Mouse (Mus musculus): ENCODE results near the gene Rps6ka2.
A peak's percentile ranks its signal among the peaks of the same experiment; 100 is the strongest.

Rps6ka2 gene

GRCm38 (mm10) chr17:7219044-7219718 lies 49.3 kb downstream of the Rps6ka2 start:
- DNase-seq (ENCODE audit: low spot score in 2 of 2): peak in 1 of 2 experiments; percentile 10

DNA sequence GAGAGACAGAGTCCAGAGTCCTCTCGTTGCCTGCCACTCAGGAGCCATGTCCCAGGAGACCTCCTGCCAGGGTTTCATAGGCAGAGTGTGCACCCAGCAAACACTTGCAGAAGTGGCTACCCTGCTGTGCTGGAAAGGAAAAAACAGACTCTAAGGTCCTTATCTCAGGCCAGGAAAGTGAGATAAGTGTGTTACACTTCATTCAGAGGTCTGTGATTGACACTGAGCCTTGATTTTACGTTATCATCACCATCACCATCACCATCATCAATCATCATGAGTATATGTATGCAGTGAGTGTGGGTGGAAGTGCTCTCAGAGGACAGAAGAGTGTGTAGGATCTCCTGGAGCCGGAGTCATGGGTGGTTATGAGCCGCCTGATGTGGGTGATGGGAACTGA lies 51.4 kb downstream of the Rps6ka2 start:
- DNase-seq (ENCODE audit: low spot score in 2 of 2): no peak

- DNase-seq (ENCODE audit: low spot score in 2 of 2): no peak
Measured at GRCm38 (mm10) chr17:7222198-7222597, 52.3 kb downstream of the Rps6ka2 start.

DNA sequence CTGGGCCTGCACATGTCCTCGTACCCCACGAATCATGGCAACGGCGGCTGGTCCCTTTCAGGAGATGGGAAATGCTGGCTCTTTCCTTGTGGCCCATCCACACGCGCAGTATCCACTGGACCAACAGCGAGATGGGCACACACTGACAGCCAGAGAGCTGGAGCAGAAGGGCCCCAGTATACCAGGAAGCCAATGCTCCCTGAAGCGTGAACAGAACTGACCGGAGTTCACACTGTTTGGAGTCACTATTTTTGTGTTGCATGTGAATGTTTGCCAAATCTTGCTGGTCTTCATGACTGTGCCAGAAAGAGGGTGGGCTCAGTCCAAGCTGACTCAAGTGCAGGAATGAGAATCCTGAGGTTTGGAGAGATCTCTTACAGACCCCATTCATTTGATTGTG lies 58.6 kb downstream of the Rps6ka2 start:
- no peak for DNase-seq (ENCODE audit: low spot score in 2 of 2)

DNA sequence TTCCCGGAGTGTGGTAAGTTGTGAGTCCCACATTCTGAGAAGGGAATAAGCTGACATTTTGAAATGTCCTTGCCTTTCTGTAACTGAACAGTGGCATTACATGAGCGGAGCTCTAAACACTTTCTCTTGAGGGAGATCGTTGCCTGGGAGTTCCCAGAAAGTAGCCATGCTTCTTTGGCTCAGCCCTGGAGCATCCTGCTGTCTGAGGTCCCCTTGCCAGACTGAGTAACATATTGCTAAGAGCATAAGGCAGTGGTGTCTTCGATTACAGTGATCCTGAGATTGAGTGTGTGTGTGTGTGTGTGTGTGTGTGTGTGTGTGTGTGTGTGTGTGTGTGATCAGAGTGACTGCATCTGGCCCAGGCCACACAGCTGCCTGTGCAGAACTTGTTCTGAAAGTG lies 61.4 kb downstream of the Rps6ka2 start:
- no peak for DNase-seq (ENCODE audit: low spot score in 2 of 2)

GRCm38 (mm10) chr17:7231790-7232189 lies 61.9 kb downstream of the Rps6ka2 start:
- DNase-seq (ENCODE audit: low spot score in 2 of 2): no peak

DNA sequence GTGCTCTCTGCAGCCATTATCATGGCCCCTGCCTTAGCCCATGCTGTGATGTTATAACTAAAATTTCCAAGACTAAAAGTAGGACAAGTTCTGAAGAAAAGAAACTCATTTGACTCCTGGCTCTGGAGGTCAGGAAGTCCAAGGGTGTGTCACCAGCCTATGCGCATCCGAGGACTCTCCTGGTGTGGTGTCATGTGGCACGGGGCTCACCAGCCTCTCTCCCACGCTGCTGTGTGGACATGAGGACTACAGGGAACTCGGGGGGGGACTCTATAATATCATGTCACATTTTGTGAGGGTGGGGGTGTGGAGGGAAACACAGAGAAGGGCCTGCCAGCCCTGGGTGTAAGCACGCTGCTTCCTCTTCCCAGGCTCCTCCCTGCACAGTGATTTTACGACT lies 62.5 kb downstream of the Rps6ka2 start:
- DNase-seq (ENCODE audit: low spot score in 2 of 2): no peak

GRCm38 (mm10) chr17:7233197-7233596 lies 63.3 kb downstream of the Rps6ka2 start:
- DNase-seq (ENCODE audit: low spot score in 2 of 2): peak; percentile 48 to 64

DNA sequence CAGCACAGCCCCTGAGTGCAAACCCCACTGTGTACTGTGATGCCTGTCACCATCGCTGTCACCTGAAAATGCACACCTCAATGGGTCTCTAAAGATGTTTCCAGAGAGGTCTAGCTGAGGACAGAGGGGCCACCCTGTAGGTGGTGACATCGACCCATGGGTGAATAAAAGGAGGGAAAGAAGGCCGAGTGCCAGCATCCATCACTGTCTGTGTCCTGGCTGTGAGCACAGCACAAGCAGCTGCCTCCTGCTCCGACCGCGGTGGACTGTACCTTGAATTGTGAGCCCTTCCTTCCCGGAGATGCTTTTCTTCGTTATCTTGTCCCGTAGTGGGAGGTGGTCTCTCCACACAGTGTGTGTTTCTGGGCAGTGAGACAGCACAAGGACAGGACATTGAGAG lies 67.8 kb downstream of the Rps6ka2 start:
- DNase-seq (ENCODE audit: low spot score in 2 of 2): no peak

- DNase-seq (ENCODE audit: low spot score in 2 of 2): no peak
Measured at GRCm38 (mm10) chr17:7238766-7239165, 68.9 kb downstream of the Rps6ka2 start.

DNA sequence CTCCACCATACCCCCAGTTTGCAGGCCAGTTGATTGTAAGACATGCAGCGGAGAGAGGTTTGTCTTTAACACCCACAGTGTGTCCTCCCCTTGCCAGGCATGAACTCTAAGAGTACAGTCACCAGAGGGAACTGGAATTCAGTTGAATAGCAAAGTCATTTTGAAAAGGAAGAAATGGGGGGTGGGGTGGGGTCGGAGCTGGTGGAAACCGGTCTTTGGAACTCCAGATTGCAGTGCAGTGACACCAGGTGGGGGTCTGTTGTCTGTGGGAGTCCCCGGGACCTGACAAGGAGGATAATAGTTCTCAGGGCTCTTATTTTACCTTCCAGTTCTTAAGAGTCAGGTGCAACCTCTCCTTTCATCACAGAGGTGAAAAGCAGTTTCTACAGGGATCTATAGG lies 70.6 kb downstream of the Rps6ka2 start:
- no peak for DNase-seq (ENCODE audit: low spot score in 2 of 2)

DNA sequence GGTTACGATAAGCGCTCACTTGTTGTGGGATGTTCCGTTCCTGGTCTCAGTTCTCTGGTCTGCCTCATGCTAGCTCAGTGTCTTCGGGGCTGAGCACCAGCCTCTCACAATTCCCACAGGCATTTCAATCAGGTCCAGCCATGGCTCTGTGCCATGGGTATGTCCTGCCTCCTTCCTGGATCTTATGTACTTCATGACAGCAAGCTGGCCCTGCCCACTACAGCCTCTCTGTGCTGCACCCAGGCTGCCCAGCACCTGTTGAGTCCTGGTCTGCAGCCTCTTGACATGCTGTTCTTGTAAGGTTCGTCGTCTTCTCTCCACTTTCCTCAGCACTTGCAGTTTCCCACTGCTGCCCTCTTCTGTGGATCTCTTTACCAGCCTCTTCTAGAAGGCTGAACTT lies 75.2 kb downstream of the Rps6ka2 start:
- DNase-seq (ENCODE audit: low spot score in 2 of 2): no peak

DNA sequence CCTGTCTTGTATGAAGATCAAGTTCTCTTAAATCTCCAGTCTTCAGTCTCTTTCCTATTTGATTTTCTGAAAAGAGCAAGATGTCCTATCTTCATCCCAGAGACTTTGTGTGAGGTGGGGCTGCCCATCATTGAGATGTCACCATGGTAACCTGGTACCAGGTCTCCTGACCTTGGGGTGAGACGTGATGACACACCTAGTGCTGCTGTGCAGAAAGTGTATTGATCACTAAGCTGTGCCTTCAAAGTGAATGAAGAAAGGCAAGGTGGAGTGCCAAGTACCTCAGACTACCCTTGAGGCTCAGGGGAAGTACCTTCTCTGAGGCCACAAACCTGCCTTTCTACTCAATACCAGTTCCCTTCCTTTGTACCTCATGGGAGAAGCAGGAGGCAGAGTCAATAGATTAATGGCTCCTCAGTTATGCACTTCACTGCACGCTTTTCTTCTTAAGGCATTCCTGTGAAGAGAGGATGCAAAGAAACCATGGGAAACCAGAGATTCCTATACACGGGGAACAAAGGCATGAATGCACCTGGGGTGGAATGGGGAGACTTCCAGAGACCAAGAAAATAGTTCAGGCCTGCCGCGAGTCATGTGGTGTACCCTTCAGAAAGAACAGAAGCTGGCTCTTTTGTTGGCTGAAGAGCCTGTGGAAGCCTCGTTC lies 77.1 kb downstream of the Rps6ka2 start:
- no peak for DNase-seq (ENCODE audit: low spot score in 2 of 2)

DNA sequence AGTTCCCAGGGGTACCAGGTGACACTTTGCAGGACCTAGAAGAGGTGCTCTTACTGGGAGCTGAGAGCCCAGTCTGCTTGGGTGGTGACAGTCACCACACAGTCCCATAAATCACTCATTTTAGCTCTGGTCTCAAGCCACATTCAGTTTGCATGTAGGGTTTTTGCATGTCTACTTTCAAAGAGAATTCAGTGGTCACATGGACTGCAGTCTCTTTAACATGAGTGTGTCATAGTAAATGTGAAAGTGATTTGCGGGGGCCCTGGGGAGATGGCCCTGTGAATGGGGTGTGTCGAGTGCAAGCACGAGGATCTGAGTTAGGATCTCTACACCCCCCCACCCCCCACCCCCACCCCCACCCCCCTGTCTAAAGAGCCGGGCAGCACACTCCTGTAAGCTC lies 80.5 kb downstream of the Rps6ka2 start:
- DNase-seq (ENCODE audit: low spot score in 2 of 2): no peak

DNA sequence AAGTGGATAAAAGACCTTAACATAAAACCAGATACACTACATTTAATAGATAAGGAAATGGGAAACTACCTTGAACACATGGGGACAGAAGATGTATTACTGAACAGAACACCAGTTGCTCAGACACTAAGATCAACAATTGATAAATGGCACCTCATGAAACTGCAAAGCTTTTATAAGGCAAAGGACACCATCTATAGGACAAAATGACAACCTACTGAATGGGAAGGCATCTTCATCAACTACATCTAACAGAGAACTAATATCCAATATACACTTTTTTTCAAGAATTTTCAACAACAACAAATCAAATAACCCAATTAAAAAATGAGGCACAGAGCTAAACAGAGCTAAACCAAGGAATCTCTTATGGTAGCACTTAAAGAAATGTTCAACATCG lies 87.3 kb downstream of the Rps6ka2 start:
- DNase-seq (ENCODE audit: low spot score in 2 of 2): no peak

- DNase-seq (ENCODE audit: low spot score in 2 of 2): peak in 1 of 2 experiments; percentile 28
Measured at GRCm38 (mm10) chr17:7258748-7259359, 88.9 kb downstream of the Rps6ka2 start.

DNA sequence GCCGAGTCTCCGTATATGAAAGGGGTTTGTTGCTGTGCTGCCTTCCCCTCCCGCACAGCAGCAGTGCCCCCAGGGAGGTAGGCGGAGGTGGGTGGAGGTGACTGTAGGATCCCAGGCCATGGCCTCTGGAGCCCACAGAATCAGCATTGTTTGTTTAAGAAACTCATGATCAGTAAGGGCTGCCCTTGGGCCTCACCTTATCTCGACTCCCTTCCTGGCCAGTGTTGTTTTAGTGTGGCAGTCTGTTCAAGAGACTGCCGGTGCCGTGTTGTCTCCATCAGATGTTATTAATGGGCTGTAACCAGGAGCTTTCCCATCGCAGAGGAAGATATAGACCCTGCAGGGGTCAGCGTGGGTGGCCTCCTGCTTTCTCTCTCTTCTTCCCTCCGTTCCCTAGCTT lies 90.4 kb downstream of the Rps6ka2 start:
- DNase-seq (ENCODE audit: low spot score in 2 of 2): no peak

DNA sequence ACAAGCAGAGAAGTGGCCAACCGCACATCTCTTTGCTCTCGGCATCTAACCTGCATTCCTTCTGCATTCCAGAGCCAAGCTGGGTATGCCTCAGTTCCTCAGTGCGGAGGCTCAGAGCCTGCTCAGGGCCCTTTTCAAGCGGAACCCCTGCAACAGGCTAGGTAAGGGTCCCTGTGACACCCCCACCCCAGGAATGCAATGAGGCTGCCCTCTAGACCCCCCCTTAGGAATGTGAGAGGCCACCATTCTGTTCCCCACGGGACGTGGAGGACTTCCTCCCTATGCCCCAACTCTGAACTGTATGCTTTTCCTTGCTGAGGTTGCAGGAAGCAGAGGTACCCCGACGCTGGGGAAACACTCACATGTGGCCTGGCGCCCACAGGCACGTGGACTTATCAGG lies 92.1 kb downstream of the Rps6ka2 start:
- DNase-seq (ENCODE audit: low spot score in 2 of 2): no peak

DNA sequence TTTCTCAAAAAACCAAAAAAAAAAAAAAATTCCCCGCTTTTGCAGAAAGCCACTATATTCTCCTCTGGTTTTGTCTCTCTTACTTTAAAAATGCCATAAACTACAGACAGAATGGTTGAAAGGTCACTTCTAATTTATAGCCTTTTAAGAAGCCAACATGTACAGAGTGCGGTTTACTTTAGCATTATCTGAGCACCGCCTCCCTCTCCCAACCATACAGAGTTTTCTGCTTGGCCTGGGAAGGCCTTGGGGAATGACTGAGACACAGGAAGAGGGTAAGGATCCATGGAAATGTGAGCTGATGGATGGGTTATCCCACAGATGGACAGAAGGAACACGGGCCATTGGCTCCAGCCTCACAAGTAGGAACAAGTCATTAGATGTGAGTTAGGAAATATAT lies 92.7 kb downstream of the Rps6ka2 start:
- no peak for DNase-seq (ENCODE audit: low spot score in 2 of 2)

DNA sequence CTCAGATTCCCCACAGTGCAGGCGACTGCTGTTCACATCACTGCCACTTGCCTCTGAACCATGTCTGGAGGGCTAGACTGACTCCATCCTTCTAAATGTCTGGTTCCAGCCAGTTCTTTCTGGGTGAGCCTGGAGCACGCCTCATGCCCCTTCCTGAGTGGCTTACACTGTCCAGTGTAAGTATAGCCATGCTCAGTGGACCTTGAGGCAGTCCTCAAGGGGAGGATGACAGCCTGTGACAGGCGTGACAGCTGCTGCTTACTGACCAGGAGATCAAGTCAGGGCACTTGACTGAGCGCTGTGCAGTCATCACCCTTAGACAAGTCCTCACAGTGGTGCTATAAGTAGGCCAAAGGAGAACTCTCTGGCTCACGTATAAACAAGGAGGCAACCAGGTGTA lies 94.7 kb downstream of the Rps6ka2 start:
- DNase-seq (ENCODE audit: low spot score in 2 of 2): no peak

GRCm38 (mm10) chr17:7265291-7265690 lies 95.4 kb downstream of the Rps6ka2 start:
- no peak for DNase-seq (ENCODE audit: low spot score in 2 of 2)

- DNase-seq (ENCODE audit: low spot score in 2 of 2): no peak
Measured at GRCm38 (mm10) chr17:7265705-7266368, 95.9 kb downstream of the Rps6ka2 start.

DNA sequence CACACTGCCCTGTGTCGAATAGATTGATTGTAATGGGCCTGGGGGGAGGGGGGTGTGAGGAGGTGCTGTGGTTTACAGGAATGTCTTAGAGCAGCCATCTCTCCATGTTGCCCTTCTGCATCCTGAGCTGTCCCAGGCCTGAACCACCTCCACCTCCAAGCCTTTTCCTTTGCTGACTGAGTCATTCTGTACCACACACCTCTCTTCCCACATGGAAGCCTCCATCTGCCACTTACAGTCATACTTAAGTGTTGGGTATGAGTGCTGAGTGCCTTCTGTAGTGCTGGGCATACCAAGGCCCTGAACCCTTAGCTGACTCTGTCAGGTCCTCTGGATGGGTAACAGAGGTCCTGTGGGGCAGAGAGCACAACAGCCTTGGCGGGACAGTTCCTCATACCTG lies 97.9 kb downstream of the Rps6ka2 start:
- DNase-seq (ENCODE audit: low spot score in 2 of 2): peak in 1 of 2 experiments; percentile 56
